Mouse (Mus musculus): ENCODE results near the gene Dcpp2. TPM values are rescaled to one million over a fixed set of nuclear protein-coding genes. Genes with fewer than 3 reads are reported as not detected.
"Not testable (repeated sequence)": the region's sequence is repeated elsewhere in the genome, so short reads cannot be mapped to it uniquely, and the experiment has no call there.

Gene Dcpp2
- total RNA-seq, 2 experiments from 2014 or later: not detected

DNA sequence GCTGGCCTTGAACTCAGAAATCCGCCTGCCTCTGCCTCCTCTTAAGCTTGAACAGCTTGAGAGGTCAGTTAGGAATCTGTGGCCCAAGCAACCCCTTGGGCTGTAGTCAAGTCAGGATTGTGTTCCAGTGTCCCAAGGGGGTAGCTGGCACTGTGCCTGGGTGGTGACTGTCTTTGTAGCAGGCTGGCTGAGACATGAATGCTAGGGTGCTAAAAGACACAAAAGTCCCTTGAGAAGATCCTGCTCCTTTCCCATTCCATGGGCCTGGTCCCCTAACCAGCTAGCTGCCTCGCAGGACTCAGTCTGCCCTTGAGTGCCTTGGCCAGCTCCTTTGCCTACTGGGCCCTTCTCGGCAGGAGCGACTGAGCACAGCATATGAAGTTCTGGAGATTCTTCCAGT is 17.8 kb upstream of the Dcpp2 start:
- no peak for TF ChIP-seq CTCF (conservative IDR thresholded peaks at IDR 0.05)
- no peak overlapping the region for H3K4me3 ChIP-seq
- H3K27ac ChIP-seq: no peak overlapping the region
- no peak for DNase-seq (ENCODE audit: low spot score in 2 of 2)

DNA sequence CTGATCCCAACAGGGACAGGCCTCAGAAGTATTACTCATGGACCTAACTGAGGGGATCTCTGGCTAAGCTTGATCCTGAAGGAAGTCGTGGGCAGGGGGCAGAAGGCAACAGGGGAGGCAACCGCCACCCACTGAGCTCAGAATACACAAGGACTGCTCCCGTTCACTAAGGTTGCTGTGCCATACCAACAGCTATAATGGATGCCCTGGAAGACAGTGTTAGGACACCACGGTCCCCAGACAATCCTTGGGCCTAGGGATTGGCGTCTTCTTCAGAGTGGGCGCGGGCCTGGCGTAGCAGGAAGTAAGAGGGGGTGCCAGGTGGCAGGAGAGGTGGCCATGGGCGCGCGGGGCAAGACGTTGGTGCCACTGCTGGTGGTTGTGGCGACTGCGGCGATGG is 12.9 kb upstream of the Dcpp2 start, which contains the start of gene Prss21:
Gene Prss21 (plus strand): TSS at position 301 of the 400 bp plus-strand sequence.
- DNase-seq (ENCODE audit: low spot score in 2 of 2): no peak
- TF ChIP-seq CTCF (conservative IDR thresholded peaks at IDR 0.05): no peak
- Histone ChIP-seq H3K4me3 (no peak within 1 kb of the TSS), H3K27ac (no peak within 1 kb of the TSS)

DNA sequence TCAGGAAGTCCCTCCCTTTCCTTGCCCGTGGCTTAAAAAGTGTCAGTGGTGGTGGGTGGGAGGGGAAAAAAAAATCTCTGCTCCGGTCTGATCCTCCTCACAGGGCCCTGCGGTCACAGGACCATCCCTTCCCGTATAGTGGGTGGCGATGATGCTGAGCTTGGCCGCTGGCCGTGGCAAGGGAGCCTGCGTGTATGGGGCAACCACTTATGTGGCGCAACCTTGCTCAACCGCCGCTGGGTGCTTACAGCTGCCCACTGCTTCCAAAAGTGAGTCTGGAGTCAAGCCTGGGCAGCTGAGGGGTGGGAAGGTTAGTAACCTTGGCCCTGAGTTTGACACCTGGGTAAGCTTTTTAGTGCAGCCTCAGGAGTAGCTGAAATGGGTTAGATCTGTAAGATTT is 12.2 kb upstream of the Dcpp2 start:
- DNase-seq (ENCODE audit: low spot score in 2 of 2): no peak
- Histone ChIP-seq H3K27ac (no peak overlapping the region), H3K4me3 (no peak overlapping the region)
- TF ChIP-seq CTCF (conservative IDR thresholded peaks at IDR 0.05): no peak

DNA sequence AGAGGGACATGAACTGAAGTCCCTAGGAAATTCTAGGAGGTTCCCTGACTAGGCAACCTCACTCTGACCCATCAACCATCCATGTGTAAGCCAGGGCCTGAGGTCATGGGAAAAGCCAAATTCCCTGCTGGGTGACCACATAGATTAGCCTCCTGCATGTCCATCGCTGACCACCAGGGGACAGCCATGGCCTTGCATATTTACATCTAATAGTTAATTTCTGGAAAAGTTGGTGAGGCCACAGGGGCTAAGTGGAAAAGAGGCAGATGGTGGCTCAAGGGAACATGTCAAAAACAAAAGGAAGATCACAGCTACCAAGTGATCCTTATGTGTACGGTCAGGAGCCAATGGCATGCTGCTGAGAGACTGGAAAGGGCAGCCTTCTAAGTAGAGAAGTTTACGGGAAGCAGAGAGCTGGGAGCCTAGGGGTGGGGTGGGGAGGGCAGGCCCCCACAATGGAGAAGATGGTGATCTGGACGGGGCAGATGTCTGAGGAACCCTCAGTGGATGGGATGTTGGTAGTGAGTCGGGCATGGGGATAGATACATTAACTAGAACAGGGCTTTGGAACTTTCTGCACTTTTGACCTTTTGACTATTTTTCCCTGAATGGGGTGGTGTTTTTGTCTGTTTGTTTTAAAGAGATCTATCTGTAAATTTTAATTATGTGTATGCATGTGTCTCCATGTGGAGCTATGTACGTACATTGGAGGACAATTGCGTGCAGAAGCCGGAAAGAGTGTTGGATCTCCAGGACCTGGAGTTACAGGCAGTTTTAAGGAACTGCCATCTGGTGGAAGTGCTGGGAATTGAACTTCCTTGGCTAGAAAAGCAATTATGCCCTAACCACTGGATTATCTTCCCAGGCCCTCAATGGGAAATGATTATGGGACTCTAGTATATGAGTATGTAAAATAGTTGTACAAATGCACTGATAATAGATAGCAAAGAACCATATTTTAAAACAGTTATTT is 6.5 kb upstream of the Dcpp2 start:
- peak; percentile 84 for TF ChIP-seq CTCF (conservative IDR thresholded peaks at IDR 0.05)

DNA sequence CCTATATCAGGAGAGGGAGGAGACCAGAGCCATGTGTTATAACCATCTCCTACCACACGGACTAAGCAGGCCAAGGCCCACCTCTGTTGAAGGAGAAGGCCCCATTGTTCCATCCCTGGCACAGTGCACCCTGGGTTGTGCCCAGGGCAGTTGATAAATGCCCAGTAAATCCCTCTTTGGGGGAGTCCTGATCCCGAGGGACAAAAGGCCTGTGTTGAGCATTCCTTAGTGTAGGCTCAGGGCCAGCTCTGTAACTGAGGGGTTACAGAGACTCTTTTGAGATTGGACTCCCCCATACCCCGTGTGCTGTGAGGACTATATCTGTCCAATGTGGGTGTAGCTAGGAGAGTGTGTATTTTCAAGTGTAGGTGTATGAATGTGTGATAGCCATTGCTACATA is 3.9 kb upstream of the Dcpp2 start:
- peak in 1 of 2 experiments; percentile 51 for DNase-seq (ENCODE audit: low spot score in 2 of 2)
- TF ChIP-seq CTCF (conservative IDR thresholded peaks at IDR 0.05): peak; percentile 35
- 0 out of 2 replicates have a peak overlapping the region, but pooled peaks have one; percentile 43 for H3K27ac ChIP-seq
- H3K4me3 ChIP-seq: no peak overlapping the region

More for the DNA sequence above, 6.5 kb upstream of the Dcpp2 start:
- no peak for DNase-seq (ENCODE audit: low spot score in 2 of 2)
- Histone ChIP-seq H3K27ac (no peak overlapping the region), H3K4me3 (no peak overlapping the region)

DNA sequence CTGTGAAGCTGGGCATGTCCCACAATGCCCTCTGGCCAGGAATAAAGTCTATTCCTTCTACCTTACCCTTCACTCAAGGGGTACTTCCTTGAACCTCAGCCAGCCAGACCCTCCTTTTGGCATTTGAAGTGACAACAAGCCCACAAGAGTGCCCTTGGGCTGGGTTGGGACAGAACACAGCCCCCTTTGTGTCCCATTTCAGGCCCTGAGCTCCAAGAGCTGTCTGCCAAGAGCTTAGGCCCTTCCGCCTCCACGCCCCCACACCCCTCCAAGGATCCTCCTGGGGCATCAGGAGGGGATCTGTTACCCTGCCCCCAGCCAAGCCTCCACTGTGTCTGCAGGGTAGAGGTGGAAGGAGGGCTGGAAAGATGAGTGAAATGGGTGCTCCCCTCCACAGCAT is 3.5 kb upstream of the Dcpp2 start:
- TF ChIP-seq CTCF (conservative IDR thresholded peaks at IDR 0.05): no peak
- peak in 1 of 2 experiments; percentile 17 for DNase-seq (ENCODE audit: low spot score in 2 of 2)
- H3K4me3 ChIP-seq: no peak overlapping the region
- 0 out of 2 replicates have a peak overlapping the region, but pooled peaks have one; percentile 43 for H3K27ac ChIP-seq

DNA sequence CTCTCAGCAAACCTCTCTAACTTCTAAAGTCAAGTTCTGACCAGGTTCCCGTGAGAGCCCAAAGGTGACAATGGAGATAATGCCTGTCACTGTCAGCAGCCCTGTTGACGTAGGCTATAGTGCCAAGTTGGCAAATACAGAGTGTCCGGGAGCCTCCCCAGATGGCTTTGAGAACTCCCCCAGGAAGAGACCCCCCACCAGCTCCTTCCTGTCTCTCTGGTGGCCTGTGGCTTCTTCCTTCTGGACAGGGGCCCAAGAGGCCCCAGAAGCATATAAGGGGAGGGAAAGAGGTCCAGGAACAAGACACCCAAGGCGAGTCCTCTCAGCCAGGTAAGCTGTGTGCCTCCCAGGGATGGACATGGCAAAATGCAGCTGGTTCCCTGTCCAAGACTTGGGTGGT is 36.5 kb downstream of the Dcpp2 start, which contains the start of gene Dcpp3:
Gene Dcpp3 (plus strand): TSS at position 301 of the 400 bp plus-strand sequence.
- H3K27ac ChIP-seq; DNase-seq (ENCODE audit: low spot score in 2 of 2); H3K4me3 ChIP-seq: not testable (repeated sequence)

DNA sequence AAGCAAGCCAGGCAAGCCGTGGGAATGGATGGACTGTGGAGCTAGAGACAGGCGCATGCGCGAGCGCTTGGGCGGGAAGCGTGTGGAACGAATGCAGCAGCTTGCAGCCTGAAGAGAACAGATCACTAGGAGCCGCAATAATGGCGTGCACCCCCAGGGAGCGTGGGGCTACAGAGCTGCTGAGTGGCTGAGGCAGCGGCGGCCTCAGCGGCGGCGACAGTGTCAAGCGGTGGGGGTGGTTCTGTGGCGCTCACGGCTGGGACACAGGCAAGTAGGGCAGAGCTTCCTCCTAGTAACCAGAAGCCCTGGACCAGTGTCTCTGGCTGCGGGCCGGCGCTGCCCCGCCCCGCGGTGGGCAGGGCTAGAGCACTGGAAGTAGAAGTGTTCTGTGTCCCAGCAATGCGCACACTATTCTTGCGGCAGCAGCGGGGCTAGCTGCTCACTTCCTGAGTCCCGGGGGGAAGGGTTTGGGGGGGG is 43.9 kb downstream of the Dcpp2 start:
- TF ChIP-seq CTCF (conservative IDR thresholded peaks at IDR 0.05): peak; percentile 55
- peak overlapping the region; percentile 90 for H3K27ac ChIP-seq
- peak; percentile 84 to 91 for DNase-seq (ENCODE audit: low spot score in 2 of 2)
- H3K4me3 ChIP-seq: peak overlapping the region; percentile 71

DNA sequence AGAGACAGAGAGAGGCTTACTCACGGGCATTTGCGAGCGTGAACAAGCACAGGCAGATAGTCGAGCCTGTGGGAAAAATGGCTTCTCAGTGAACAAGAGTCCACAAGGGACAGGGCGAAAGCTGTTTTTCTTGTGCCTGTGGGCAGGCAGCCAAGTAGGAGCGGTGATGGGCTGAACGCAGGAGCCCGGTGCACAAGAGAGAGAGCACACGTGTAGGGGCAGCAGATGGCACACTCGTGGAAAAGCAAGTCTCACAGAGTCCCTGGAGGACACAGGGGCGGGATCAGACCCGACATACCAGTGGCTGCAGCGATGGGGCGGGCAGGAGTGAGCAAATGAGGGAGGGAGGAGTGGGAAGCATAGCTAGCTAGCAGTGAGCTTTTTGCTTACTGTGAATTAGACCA is 44.4 kb downstream of the Dcpp2 start:
- DNase-seq (ENCODE audit: low spot score in 2 of 2): peak; percentile 40 to 42
- peak overlapping the region; percentile 90 for H3K27ac ChIP-seq
- no peak for TF ChIP-seq CTCF (conservative IDR thresholded peaks at IDR 0.05)
- H3K4me3 ChIP-seq: peak overlapping the region; percentile 71

DNA sequence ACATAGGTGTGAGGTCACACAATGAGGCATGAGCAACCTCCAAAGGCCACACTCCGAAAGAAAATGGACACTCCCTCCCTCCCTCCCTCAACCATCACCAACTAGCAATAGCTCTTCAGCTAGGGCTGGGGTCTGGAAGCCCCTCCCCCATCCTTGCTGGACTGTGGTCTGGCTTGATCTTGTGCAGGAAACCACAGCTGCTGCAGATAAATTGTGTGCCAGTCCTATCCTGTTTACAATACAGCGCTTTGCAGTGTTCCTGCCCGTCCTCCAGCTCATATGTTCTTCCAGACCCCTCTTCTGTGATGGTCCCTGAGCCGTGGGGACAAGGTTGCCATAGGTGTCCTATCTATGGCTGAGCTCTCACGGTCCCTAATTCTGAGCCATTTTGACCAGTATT is 50.5 kb downstream of the Dcpp2 start:
- no peak for TF ChIP-seq CTCF (conservative IDR thresholded peaks at IDR 0.05)
- no peak overlapping the region for H3K27ac ChIP-seq
- no peak overlapping the region for H3K4me3 ChIP-seq
- DNase-seq (ENCODE audit: low spot score in 2 of 2): no peak

DNA sequence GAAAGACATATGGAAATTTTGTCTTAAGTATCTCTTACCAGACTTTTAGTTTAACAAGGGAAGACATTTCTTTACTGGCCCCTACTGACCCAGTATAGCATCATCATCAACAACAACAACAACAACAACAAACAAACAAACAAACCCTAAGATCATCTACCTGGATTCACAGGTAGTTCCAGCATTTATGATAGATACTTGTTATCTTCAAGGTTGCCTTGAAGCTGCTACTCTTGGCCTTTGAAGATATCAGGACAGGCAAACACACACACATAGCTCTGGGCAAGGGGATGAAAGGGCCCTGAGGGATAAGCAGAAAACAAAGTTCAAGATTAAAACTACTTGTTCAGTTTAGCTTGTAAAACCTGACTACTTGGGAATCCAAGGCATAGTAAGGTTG is 60.7 kb downstream of the Dcpp2 start, which contains the start of gene Sbp:
Gene Sbp (plus strand): TSS at position 301 of the 400 bp plus-strand sequence.
- H3K4me3 ChIP-seq: no peak within 1 kb of the TSS
- no peak for TF ChIP-seq CTCF (conservative IDR thresholded peaks at IDR 0.05)
- DNase-seq (ENCODE audit: low spot score in 2 of 2): no peak
- H3K27ac ChIP-seq: no peak within 1 kb of the TSS

DNA sequence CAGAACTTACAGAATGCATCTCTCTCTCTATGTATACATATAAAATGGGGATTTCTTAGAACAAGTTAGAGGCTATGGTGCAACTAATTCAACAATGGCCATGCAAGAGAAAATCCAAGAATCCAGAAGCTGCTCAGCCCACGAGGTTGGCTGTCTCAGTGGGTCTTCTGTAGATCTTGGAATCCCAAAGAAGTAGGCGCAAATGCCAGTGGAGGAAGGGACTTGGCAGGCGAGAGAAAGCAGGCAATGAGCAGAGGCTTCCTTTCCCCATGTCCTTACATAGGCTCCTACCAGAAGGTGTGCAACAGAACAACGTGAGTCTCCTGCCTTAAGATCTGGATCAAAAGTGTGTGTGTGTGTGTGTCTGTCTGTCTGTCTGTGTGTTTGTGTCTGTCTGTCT is 66.8 kb downstream of the Dcpp2 start:
- DNase-seq (ENCODE audit: low spot score in 2 of 2); H3K4me3 ChIP-seq; H3K27ac ChIP-seq: not testable (repeated sequence)

DNA sequence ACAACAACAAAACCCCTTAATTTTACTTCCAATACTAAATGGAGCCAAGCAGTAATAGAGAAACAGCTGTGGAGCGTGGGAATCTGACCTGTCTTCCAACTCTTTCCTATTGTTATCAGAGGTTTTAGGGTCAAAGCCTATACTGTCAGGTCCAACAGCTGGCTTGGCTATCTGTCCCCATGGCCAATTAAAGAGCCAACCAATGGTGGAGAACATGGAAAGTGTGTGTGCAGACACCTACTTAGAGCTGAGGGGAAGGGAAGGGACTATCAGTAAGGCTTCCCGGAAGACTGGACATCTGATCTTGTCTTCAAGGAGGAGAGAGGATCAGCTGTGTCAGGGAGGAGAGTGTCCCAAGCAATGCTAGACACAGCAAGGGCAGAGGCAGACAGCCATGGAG is 68.4 kb downstream of the Dcpp2 start:
- no peak for TF ChIP-seq CTCF (conservative IDR thresholded peaks at IDR 0.05)
- H3K27ac ChIP-seq: no peak overlapping the region
- DNase-seq (ENCODE audit: low spot score in 2 of 2): no peak
- no peak overlapping the region for H3K4me3 ChIP-seq

Other genes starting within 250 kb of the Dcpp2 start
- under 1 TPM in 1 of 2 experiments, not detected in 1; 0.17 TPM for gene Mmp25, start 235.6 kb upstream of the Dcpp2 start, total RNA-seq (2021)
- not detected for gene Bicdl2, start 220.4 kb upstream of the Dcpp2 start, total RNA-seq (2021)
- 100 to 1,000 TPM; 110 to 118 TPM for gene Hcfc1r1, start 207.3 kb upstream of the Dcpp2 start, total RNA-seq (2021)
- gene Thoc6, start 207.0 kb upstream of the Dcpp2 start, total RNA-seq (2021): 1 to 10 TPM; 7.1 to 7.6 TPM
- 1 to 10 TPM; 5.5 to 6.3 TPM for gene Tnfrsf12a, start 203.4 kb upstream of the Dcpp2 start, total RNA-seq (2021)
- not detected for gene Cldn6, start 201.6 kb upstream of the Dcpp2 start, total RNA-seq (2021)
- gene Cldn9, start 196.9 kb upstream of the Dcpp2 start, total RNA-seq (2021): under 1 TPM in 1 of 2 experiments, not detected in 1; 0.25 TPM
- gene 1520401A03Rik, start 158.1 kb upstream of the Dcpp2 start, total RNA-seq (2021): under 1 TPM; 0.25 to 0.64 TPM
- 1 to 10 TPM; 3.4 to 3.5 TPM for gene Pkmyt1, start 154.5 kb upstream of the Dcpp2 start, total RNA-seq (2021)
- 10 to 100 TPM; 46.2 to 48.3 TPM for gene Paqr4, start 140.0 kb upstream of the Dcpp2 start, total RNA-seq (2021)
- under 1 TPM; 0.23 to 0.32 TPM for gene Kremen2, start 135.0 kb upstream of the Dcpp2 start, total RNA-seq (2021)
- 100 to 1,000 TPM; 310 to 345 TPM for gene Flywch1, start 109.3 kb upstream of the Dcpp2 start, total RNA-seq (2021)
- 10 to 100 TPM; 10.6 to 12.3 TPM for gene Flywch2, start 94.8 kb upstream of the Dcpp2 start, total RNA-seq (2021)
- 100 to 1,000 TPM; 613 to 663 TPM for gene Srrm2, start 90.3 kb upstream of the Dcpp2 start, total RNA-seq (2021)
- 100 to 1,000 TPM; 332 to 341 TPM for gene Elob, start 51.7 kb upstream of the Dcpp2 start, total RNA-seq (2021)
- gene Prss33, start 44.8 kb upstream of the Dcpp2 start, total RNA-seq (2021): not detected
- not detected for gene Prss32, start 37.0 kb upstream of the Dcpp2 start, total RNA-seq (2021)
- 1 to 10 TPM; 1.9 to 2.2 TPM for gene Prss41, start 36.7 kb upstream of the Dcpp2 start, total RNA-seq (2021)
- not detected for gene Prss21, start 12.8 kb upstream of the Dcpp2 start, total RNA-seq (2021)
- not detected for gene Dcpp1, start within 50 bp of the Dcpp2 start, total RNA-seq (2021)
- gene Dcpp3, start 36.6 kb downstream of the Dcpp2 start, total RNA-seq (2021): not detected
- gene Sbp, start 60.8 kb downstream of the Dcpp2 start, total RNA-seq (2021): not detected
- gene Sbpl, start 74.4 kb downstream of the Dcpp2 start, total RNA-seq (2021): not detected
- under 1 TPM in 1 of 2 experiments, not detected in 1; 0.32 TPM for gene Prss30, start 99.7 kb downstream of the Dcpp2 start, total RNA-seq (2021)
- not detected for gene Prss22, start 117.2 kb downstream of the Dcpp2 start, total RNA-seq (2021)
- not detected for gene Prss27, start 157.3 kb downstream of the Dcpp2 start, total RNA-seq (2021)
- gene Kctd5, start 192.6 kb downstream of the Dcpp2 start, total RNA-seq (2021): 10 to 100 TPM; 26.6 to 28.8 TPM